Mouse (Mus musculus) MEL (cell line): ENCODE measurements around the gene Fam129a. TPM values are rescaled to one million over a fixed set of nuclear protein-coding genes. Genes with fewer than 3 reads are reported as not detected.

Experiments used
- DNase-seq: peaks from one replicate; pipeline ENCODE4 v3.0.0; 2011; ENCODE audit warnings: low read depth, low spot score
- H3K27ac ChIP-seq: 2 replicates; pipeline ENCODE4 v1.5.1; 2012; ENCODE audit warnings: low read depth, mild to moderate bottlenecking, control low read depth, low read length, moderate library complexity; ENCODE audit not compliant: control insufficient read depth
- H3K27me3 ChIP-seq, 2 experiments: fragments of 150-350 bp in 1 of 2; sonication (generic) in 1 of 2; 2 replicates each; pipeline ENCODE4 v1.6.1; 2012; ENCODE audit warnings: low read length in 2 of 2, mild to moderate bottlenecking in 2 of 2, improper control_type of control experiment in 1 of 2, moderate library complexity in 1 of 2; ENCODE audit not compliant: insufficient read depth in 2 of 2, control insufficient read depth in 1 of 2
- H3K36me3 ChIP-seq, 2 experiments: 2 replicates each; pipeline ENCODE4 v1.6.1; 2012 to 2014; ENCODE audit warnings: low read length in 2 of 2, improper control_type of control experiment in 1 of 2, inconsistent platforms in 1 of 2, mild to moderate bottlenecking in 1 of 2; ENCODE audit not compliant: insufficient read depth in 2 of 2, control insufficient read depth in 1 of 2
- H3K4me1 ChIP-seq, 2 experiments: fragments of 150-350 bp in 1 of 2; sonication (generic) in 1 of 2; 2 replicates each; pipeline ENCODE4 v1.6.1; 2012; ENCODE audit warnings: low read length in 2 of 2, improper control_type of control experiment in 1 of 2, mild to moderate bottlenecking in 1 of 2; ENCODE audit not compliant: insufficient read depth in 2 of 2, control insufficient read depth in 1 of 2
- H3K4me3 ChIP-seq, 2 experiments: fragments of 150-350 bp in 1 of 2; sonication (generic) in 1 of 2; 2 replicates each; pipeline ENCODE4 v1.5.1; 2012; ENCODE audit warnings: low read depth in 2 of 2, low read length in 2 of 2, mild to moderate bottlenecking in 2 of 2, moderate library complexity in 2 of 2, control low read depth in 1 of 2, improper control_type of control experiment in 1 of 2; ENCODE audit not compliant: control insufficient read depth in 1 of 2, insufficient read depth in 1 of 2
- H3K79me2 ChIP-seq: 2 replicates; pipeline ENCODE4 v1.6.1; 2012; ENCODE audit warnings: mild to moderate bottlenecking, low read length, moderate library complexity; ENCODE audit not compliant: control insufficient read depth, poor library complexity, insufficient read depth
- H3K9ac ChIP-seq: 2 replicates; pipeline ENCODE4 v1.6.1; 2012; ENCODE audit warnings: low read depth, mild to moderate bottlenecking, control low read depth, low read length, moderate library complexity; ENCODE audit not compliant: control insufficient read depth, poor library complexity, severe bottlenecking
- H3K9me3 ChIP-seq: fragments of 150-350 bp; sonication (generic); replicated peaks from 2 replicates; pipeline ENCODE4 v1.6.1; 2012; ENCODE audit warnings: mild to moderate bottlenecking, low read length, improper control_type of control experiment, moderate library complexity; ENCODE audit not compliant: insufficient read depth
- BHLHE40 ChIP-seq: IDR thresholded peaks from 2 replicates; pipeline ENCODE4 v1.6.1; 2012; ENCODE audit warnings: low read depth, mild to moderate bottlenecking, inconsistent platforms, low read length, improper control_type of control experiment, borderline replicate concordance
- CHD1 ChIP-seq: IDR thresholded peaks from 2 replicates; pipeline ENCODE4 v1.6.1; 2012; ENCODE audit warnings: low read depth, mild to moderate bottlenecking, inconsistent platforms, low read length, improper control_type of control experiment
- CHD2 ChIP-seq: IDR thresholded peaks from 2 replicates; pipeline ENCODE4 v1.6.1; 2011; ENCODE audit warnings: low read length, improper control_type of control experiment
- E2F4 ChIP-seq: IDR thresholded peaks from 2 replicates; pipeline ENCODE4 v1.6.1; 2011; ENCODE audit warnings: low read depth, low read length, improper control_type of control experiment, borderline replicate concordance
- ELF1 ChIP-seq: IDR thresholded peaks from 2 replicates; pipeline ENCODE4 v1.6.1; 2014; ENCODE audit warnings: low read depth, mild to moderate bottlenecking, inconsistent platforms, low read length, improper control_type of control experiment, moderate library complexity
- JUND ChIP-seq: IDR thresholded peaks from 2 replicates; pipeline ENCODE4 v1.6.1; 2011; ENCODE audit warnings: low read depth, mild to moderate bottlenecking, improper control_type of control experiment, low read length
- MAFK ChIP-seq: IDR thresholded peaks from 2 replicates; pipeline ENCODE4 v1.6.1; 2011; ENCODE audit warnings: low read depth, mild to moderate bottlenecking, low read length, improper control_type of control experiment, borderline replicate concordance
- MAX ChIP-seq: IDR thresholded peaks from 2 replicates; pipeline ENCODE4 v1.6.1; 2011; ENCODE audit warnings: low read length, improper control_type of control experiment
- MAZ ChIP-seq: IDR thresholded peaks from 2 replicates; pipeline ENCODE4 v1.6.1; 2012; ENCODE audit warnings: low read depth, mild to moderate bottlenecking, inconsistent platforms, low read length, improper control_type of control experiment
- MYC ChIP-seq: IDR thresholded peaks from 2 replicates; pipeline ENCODE4 v1.6.1; 2011; ENCODE audit warnings: low read depth, mild to moderate bottlenecking, low read length, improper control_type of control experiment, moderate library complexity
- NELFE ChIP-seq: IDR thresholded peaks from 2 replicates; pipeline ENCODE4 v1.6.1; 2011; ENCODE audit warnings: low read depth, low read length, improper control_type of control experiment
- NRF1 ChIP-seq: IDR thresholded peaks from 2 replicates; pipeline ENCODE4 v1.6.1; 2014; ENCODE audit warnings: low read depth, mild to moderate bottlenecking, inconsistent platforms, low read length, improper control_type of control experiment, moderate library complexity; ENCODE audit not compliant: poor library complexity, insufficient read depth, severe bottlenecking
- POLR2A ChIP-seq, 2 experiments: IDR thresholded peaks; 2 replicates each; pipeline ENCODE4 v1.6.1; 2011 to 2012; ENCODE audit warnings: low read length in 2 of 2, mild to moderate bottlenecking in 2 of 2, control low read depth in 1 of 2, improper control_type of control experiment in 1 of 2, low read depth in 1 of 2, moderate library complexity in 1 of 2; ENCODE audit not compliant: control insufficient read depth in 1 of 2, insufficient read depth in 1 of 2, poor library complexity in 1 of 2
- SIN3A ChIP-seq: IDR thresholded peaks from 2 replicates; pipeline ENCODE4 v1.6.1; 2012; ENCODE audit warnings: low read length, improper control_type of control experiment, inconsistent platforms
- TAL1 ChIP-seq: IDR thresholded peaks from 2 replicates; pipeline ENCODE4 v1.6.1; 2012; ENCODE audit warnings: mild to moderate bottlenecking, inconsistent platforms, low read length, moderate library complexity, mixed read lengths
- TBP ChIP-seq: IDR thresholded peaks from 2 replicates; pipeline ENCODE4 v1.8.0; 2011; ENCODE audit warnings: low read depth, low read length, improper control_type of control experiment
- TCF12 ChIP-seq: IDR thresholded peaks from 2 replicates; pipeline ENCODE4 v1.6.1; 2014; ENCODE audit warnings: low read depth, mild to moderate bottlenecking, inconsistent platforms, low read length, improper control_type of control experiment, moderate library complexity
- USF2 ChIP-seq, 2 experiments: IDR thresholded peaks; 2 replicates each; pipeline ENCODE4 v1.6.1; 2011 to 2012; ENCODE audit warnings: improper control_type of control experiment in 2 of 2, low read length in 2 of 2, borderline replicate concordance in 1 of 2, inconsistent platforms in 1 of 2, low read depth in 1 of 2, mild to moderate bottlenecking in 1 of 2; ENCODE audit not compliant: insufficient read depth in 1 of 2
- ZC3H11A ChIP-seq: IDR thresholded peaks from 2 replicates; pipeline ENCODE4 v1.6.1; 2012; ENCODE audit warnings: low read depth, mild to moderate bottlenecking, inconsistent platforms, low read length, improper control_type of control experiment
- ZKSCAN1 ChIP-seq: IDR thresholded peaks from 2 replicates; pipeline ENCODE4 v1.6.1; 2012; ENCODE audit warnings: low read depth, mild to moderate bottlenecking, inconsistent platforms, low read length, improper control_type of control experiment, moderate library complexity
- polyA plus RNA-seq, 2 experiments: library from polyadenylated mRNA; stranded (reverse) in 1 of 2; unstranded in 1 of 2; fragments of >175 nt in 1 of 2; fragments of >200 nt in 1 of 2; gene quantifications; 2 replicates each; pipeline versions ENCODE4 v1.2.1 to v1.2.4; 2012; ENCODE audit warnings: low replicate concordance in 2 of 2, low read depth in 1 of 2; ENCODE audit not compliant: insufficient read length in 2 of 2, insufficient read depth in 1 of 2, missing spikeins in 1 of 2
- total RNA-seq: library from RNA; depleted of rRNA; stranded (reverse); fragments of 300-350 nt; gene quantifications from 2 replicates; pipeline ENCODE4 v1.2.3, GENCODE M21; 2012

Gene Fam129a
- total and polyA plus RNA-seq, 3 experiments = 3.1 to 67.5 (median 8.8) TPM

- DNase-seq = no peak
- H3K27ac ChIP-seq = no peak overlapping the region
- peaks cover 9 to 28% of the 10 kb centered on the region in 2 experiments for H3K4me1 ChIP-seq
- no peaks in the 10 kb centered on the region for H3K27me3 ChIP-seq
- H3K4me3 ChIP-seq = no peak overlapping the region
- TF ChIP-seq MAZ (no peak), MYC (no peak), BHLHE40 (no peak), MAX (no peak), TCF12 (no peak), NELFE (no peak), TAL1 (no peak), ZC3H11A (no peak), MAFK (no peak), TBP (no peak), JUND (no peak)
- no peaks in the 10 kb centered on the region for H3K79me2 ChIP-seq
- no peaks in the 10 kb centered on the region for H3K9me3 ChIP-seq
- peaks cover 0 to 20% of the 10 kb centered on the region in 2 experiments; a peak in 3 of 4 replicates for H3K36me3 ChIP-seq
- H3K9ac ChIP-seq = no peak overlapping the region
Observed at GRCm38 (mm10) chr1:151658291-151658830, 87.4 kb downstream of the Fam129a start.

- H3K36me3 ChIP-seq = peaks cover 0 to 31% of the 10 kb centered on the region in 2 experiments; a peak in 3 of 4 replicates
- H3K27me3 ChIP-seq = no peaks in the 10 kb centered on the region
- DNase-seq = no peak
- peaks cover 12 to 40% of the 10 kb centered on the region in 2 experiments for H3K4me1 ChIP-seq
- H3K27ac ChIP-seq = no peak overlapping the region
- TF ChIP-seq ZKSCAN1 = no peak
- no peak for TF ChIP-seq ELF1
- no peak for TF ChIP-seq TAL1
- TF ChIP-seq MYC = no peak
- no peak for TF ChIP-seq MAFK
- no peak for TF ChIP-seq CHD1
- TF ChIP-seq E2F4 = no peak
- no peak for TF ChIP-seq USF2 (IDR thresholded peaks at IDR 0.05; ENCODE audit: borderline replicate concordance in 1 of 2, insufficient read depth in 1 of 2, low read depth in 1 of 2, low read length in 2 of 2)
- TF ChIP-seq NRF1 = no peak
- no peak for TF ChIP-seq CHD2
- TF ChIP-seq TBP = no peak
- no peak for TF ChIP-seq POLR2A (IDR thresholded peaks at IDR 0.05; ENCODE audit: control insufficient read depth in 1 of 2, insufficient read depth in 1 of 2, low read depth in 1 of 2, low read length in 2 of 2, poor library complexity in 1 of 2)
- TF ChIP-seq SIN3A = no peak
- no peaks in the 10 kb centered on the region for H3K9me3 ChIP-seq
- H3K9ac ChIP-seq = no peak overlapping the region
- H3K79me2 ChIP-seq = no peaks in the 10 kb centered on the region
- H3K4me3 ChIP-seq = no peak overlapping the region
Observed at GRCm38 (mm10) chr1:151659636-151660035, 88.7 kb downstream of the Fam129a start.
